Mouse (Mus musculus) spleen, postnatal 0 days (tissue): ENCODE data around the gene Gm5773. TPM values are rescaled to one million over a fixed set of nuclear protein-coding genes. Genes with fewer than 3 reads are reported as not detected.

ENCODE experiments used
- polyA plus RNA-seq: library from polyadenylated mRNA; unstranded; fragments of >200 nt; fragmentation: Nextera tagmentation; extraction: Ambion mirVana; gene quantifications from 2 replicates; pipeline ENCODE4 v1.2.1, GENCODE M21; 2015

Gm5773 gene
- polyA plus RNA-seq, result not detected in 2 replicates

GRCm38 (mm10) chr3:93772700-93773099 lies at the start of gene Gm5773:
Gene Gm5773, plus strand, starts transcription at chr3:93773000.

DNA sequence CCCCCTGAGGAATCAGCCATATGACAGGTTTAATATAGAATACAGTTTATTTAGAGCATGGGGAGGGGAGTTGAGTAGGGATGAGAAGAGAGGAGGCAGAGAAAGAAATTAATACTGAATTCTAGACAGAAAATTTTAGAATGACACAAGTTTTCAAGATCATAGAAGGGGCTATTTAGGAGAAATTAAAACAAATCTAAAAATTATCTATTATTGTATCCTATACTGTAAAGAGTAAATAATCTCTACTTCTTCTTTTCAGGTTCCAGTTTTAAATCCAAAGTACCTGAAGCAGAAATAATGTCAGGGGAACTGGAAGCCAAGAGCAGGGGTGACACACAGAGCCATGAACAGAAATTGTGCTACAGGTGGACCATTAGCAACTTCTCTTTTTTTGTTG lies 23.3 kb downstream of the Gm5773 start, which contains the start of gene Tdpoz4:
Gene Tdpoz4, plus strand, starts transcription at position 301 of the 400 bp plus-strand sequence.

Other genes with a start within 250 kb of the Gm5773 start
- gene S100a10, start 217.9 kb upstream of the Gm5773 start, polyA plus RNA-seq, result 135 and 145 TPM in 2 replicates
- gene Tdpoz2, start 120.3 kb upstream of the Gm5773 start, polyA plus RNA-seq, result not detected in 2 replicates
- not detected in 2 replicates for gene Tdpoz1, start 96.7 kb upstream of the Gm5773 start, polyA plus RNA-seq
- not detected in 2 replicates for gene Gm37596, start 79.9 kb upstream of the Gm5773 start, polyA plus RNA-seq
- not detected in 2 replicates for gene Tdpoz4, start 23.4 kb downstream of the Gm5773 start, polyA plus RNA-seq
- gene Tdpoz3, start 53.0 kb downstream of the Gm5773 start, polyA plus RNA-seq, result not detected in 2 replicates
- not detected in 2 replicates for gene Gm9117, start 170.5 kb downstream of the Gm5773 start, polyA plus RNA-seq
- not detected in 2 replicates for gene Tdpoz5, start 188.3 kb downstream of the Gm5773 start, polyA plus RNA-seq